Mouse (Mus musculus) cerebellum, adult 2 months (tissue): ENCODE results near the gene B4galnt4.

Experiments
- CTCF ChIP-seq: fragments of 200-500 bp; IDR thresholded peaks from 2 replicates; pipeline ENCODE4 v1.5.1; 2011; ENCODE audit warnings: low read depth, mild to moderate bottlenecking, control low read depth, low read length, moderate library complexity, borderline replicate concordance; ENCODE audit not compliant: insufficient read depth
- POLR2A ChIP-seq: fragments of 200-500 bp; IDR thresholded peaks from 2 replicates; pipeline ENCODE4 v1.6.1; 2011; ENCODE audit warnings: low read length, control low read depth, borderline replicate concordance; ENCODE audit not compliant: insufficient read depth

GRCm38 (mm10) chr7:141038090-141039032 is 22.5 kb upstream of the B4galnt4 start:
- TF ChIP-seq POLR2A: no peak
- no peak for TF ChIP-seq CTCF
